Mouse (Mus musculus): ENCODE data around the gene Cnpy1. TPM values are rescaled to one million over a fixed set of nuclear protein-coding genes. Genes with fewer than 3 reads are reported as not detected.

Gene Cnpy1
- total and polyA plus RNA-seq, 2 experiments, result under 0.01 TPM; not detected in 1

DNA sequence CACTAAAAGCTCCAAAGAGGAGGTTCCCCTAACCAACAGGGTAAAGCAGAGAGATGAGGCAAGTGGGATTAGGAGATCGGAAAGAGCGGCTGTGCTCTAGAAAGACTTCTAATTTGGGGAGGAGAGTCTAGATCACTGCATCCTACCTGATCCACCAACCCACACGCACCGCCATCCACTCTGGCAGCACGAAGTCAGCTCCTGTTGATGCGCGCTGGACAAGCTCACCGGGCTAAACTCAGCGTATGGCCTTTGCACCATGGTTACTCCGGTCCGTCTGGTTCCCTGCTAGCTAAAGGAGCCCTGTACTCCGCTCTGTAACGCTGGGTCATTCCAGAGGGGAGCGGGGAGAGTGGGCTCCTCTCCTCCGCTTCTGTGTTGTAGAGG, 86.5 kb downstream of the Cnpy1 start:
- no peak overlapping the region for H3K9ac ChIP-seq (ENCODE audit: low read depth, low read length)
- WGBS, result 5% methylated on average over 15 of the region's 15 CpGs
- TF ChIP-seq CTCF (IDR thresholded peaks at IDR 0.05; ENCODE audit: low read depth, low read length), result no peak
- no peak for TF ChIP-seq POLR2A (IDR thresholded peaks at IDR 0.05; ENCODE audit: extremely low read depth, insufficient read depth, low read length)
- H3K79me2 ChIP-seq (ENCODE audit: control insufficient read depth, insufficient read depth, low read length), result no peaks in the 10 kb centered on the region
- no peak overlapping the region for H3K4me3 ChIP-seq (ENCODE audit: insufficient read depth, low read depth, low read length)
- peaks cover 32% of the 10 kb centered on the region; the same call in 1 of the 2 replicates for H3K27me3 ChIP-seq (ENCODE audit: control insufficient read depth, insufficient read depth, low read length)
- H3K4me1 ChIP-seq (ENCODE audit: control insufficient read depth, insufficient read depth, low read length), result no peaks in the 10 kb centered on the region
- DNase-seq (ENCODE audit: extremely low read depth, low read depth, low spot score), result no peak
- no peaks in the 10 kb centered on the region for H3K36me3 ChIP-seq (ENCODE audit: control insufficient read depth, insufficient read depth, low read length)
- no peak overlapping the region for H3K27ac ChIP-seq (replicated peaks; ENCODE audit: insufficient read depth, low read depth, low read length)

- Histone ChIP-seq H3K4me3 (ENCODE audit: insufficient read depth, low read depth, low read length) (no peak overlapping the region), H3K4me1 (ENCODE audit: control insufficient read depth, insufficient read depth, low read length) (no peaks in the 10 kb centered on the region), H3K27me3 (ENCODE audit: control insufficient read depth, insufficient read depth, low read length) (peaks cover 29% of the 10 kb centered on the region; the same call in 1 of the 2 replicates), H3K79me2 (ENCODE audit: control insufficient read depth, insufficient read depth, low read length) (no peaks in the 10 kb centered on the region), H3K36me3 (ENCODE audit: control insufficient read depth, insufficient read depth, low read length) (no peaks in the 10 kb centered on the region), H3K9ac (ENCODE audit: low read depth, low read length) (no peak overlapping the region), H3K27ac (replicated peaks; ENCODE audit: insufficient read depth, low read depth, low read length) (no peak overlapping the region)
- 4% methylated on average over 31 of the region's 31 CpGs for WGBS
- TF ChIP-seq POLR2A (IDR thresholded peaks at IDR 0.05; ENCODE audit: extremely low read depth, insufficient read depth, low read length) (no peak), CTCF (IDR thresholded peaks at IDR 0.05; ENCODE audit: low read depth, low read length) (no peak)
- no peak for DNase-seq (ENCODE audit: extremely low read depth, low read depth, low spot score)
Observed at GRCm38 (mm10) chr5:28158308-28159071, 87.1 kb downstream of the Cnpy1 start.

GRCm38 (mm10) chr5:28157781-28158180, 87.8 kb downstream of the Cnpy1 start:
- 5% methylated on average over 17 of the region's 17 CpGs for WGBS
- TF ChIP-seq CTCF (IDR thresholded peaks at IDR 0.05; ENCODE audit: low read depth, low read length) (no peak), POLR2A (IDR thresholded peaks at IDR 0.05; ENCODE audit: extremely low read depth, insufficient read depth, low read length) (no peak)
- H3K9ac ChIP-seq (ENCODE audit: low read depth, low read length), result no peak overlapping the region
- no peak overlapping the region for H3K4me3 ChIP-seq (ENCODE audit: insufficient read depth, low read depth, low read length)
- no peaks in the 10 kb centered on the region for H3K79me2 ChIP-seq (ENCODE audit: control insufficient read depth, insufficient read depth, low read length)
- H3K4me1 ChIP-seq (ENCODE audit: control insufficient read depth, insufficient read depth, low read length), result no peaks in the 10 kb centered on the region
- no peaks in the 10 kb centered on the region for H3K36me3 ChIP-seq (ENCODE audit: control insufficient read depth, insufficient read depth, low read length)
- no peak overlapping the region for H3K27ac ChIP-seq (replicated peaks; ENCODE audit: insufficient read depth, low read depth, low read length)
- no peak for DNase-seq (ENCODE audit: extremely low read depth, low read depth, low spot score)
- H3K27me3 ChIP-seq (ENCODE audit: control insufficient read depth, insufficient read depth, low read length), result peaks cover 29% of the 10 kb centered on the region; the same call in 1 of the 2 replicates

- H3K4me3 ChIP-seq (ENCODE audit: insufficient read depth, low read depth, low read length), result no peak overlapping the region
- no peaks in the 10 kb centered on the region for H3K4me1 ChIP-seq (ENCODE audit: control insufficient read depth, insufficient read depth, low read length)
- TF ChIP-seq CTCF (IDR thresholded peaks at IDR 0.05; ENCODE audit: low read depth, low read length) (no peak), POLR2A (IDR thresholded peaks at IDR 0.05; ENCODE audit: extremely low read depth, insufficient read depth, low read length) (no peak)
- H3K27me3 ChIP-seq (ENCODE audit: control insufficient read depth, insufficient read depth, low read length), result peaks cover 28% of the 10 kb centered on the region; the same call in 1 of the 2 replicates
- no peaks in the 10 kb centered on the region for H3K36me3 ChIP-seq (ENCODE audit: control insufficient read depth, insufficient read depth, low read length)
- no peak overlapping the region for H3K27ac ChIP-seq (replicated peaks; ENCODE audit: insufficient read depth, low read depth, low read length)
- no peak overlapping the region for H3K9ac ChIP-seq (ENCODE audit: low read depth, low read length)
- no peaks in the 10 kb centered on the region for H3K79me2 ChIP-seq (ENCODE audit: control insufficient read depth, insufficient read depth, low read length)
- whole genome bisulfite sequencing, result 18% methylated on average over 9 of the region's 9 CpGs
- no peak for DNase-seq (ENCODE audit: extremely low read depth, low read depth, low spot score)
Observed at GRCm38 (mm10) chr5:28157044-28157730, 88.4 kb downstream of the Cnpy1 start.

Other genes starting within 250 kb of the Cnpy1 start
- 566 and 594 TPM in 2 replicates for gene Insig1, start 174.4 kb downstream of the Cnpy1 start, total RNA-seq (2014; rRNA removed)
- 465 and 525 TPM in 2 replicates for gene Insig1, start 174.4 kb downstream of the Cnpy1 start, polyA plus RNA-seq (2012; rRNA removed)
- under 0.01 and 0.13 TPM in 2 replicates for gene En2, start 80.1 kb downstream of the Cnpy1 start, total RNA-seq (2014; rRNA removed)
- 0.02 TPM in 1 of 2 replicates, not detected in the other for gene En2, start 80.1 kb downstream of the Cnpy1 start, polyA plus RNA-seq (2012; rRNA removed)
- 17.1 and 22.6 TPM in 2 replicates for gene Rbm33, start 71.3 kb upstream of the Cnpy1 start, total RNA-seq (2014; rRNA removed)
- 13.3 and 16.1 TPM in 2 replicates for gene Rbm33, start 71.3 kb upstream of the Cnpy1 start, polyA plus RNA-seq (2012; rRNA removed)
- gene Shh, start 221.4 kb upstream of the Cnpy1 start, total RNA-seq (2014; rRNA removed), result 0.28 TPM in 1 of 2 replicates, not detected in the other
- gene Shh, start 221.4 kb upstream of the Cnpy1 start, polyA plus RNA-seq (2012; rRNA removed), result 0.02 and 0.05 TPM in 2 replicates